Mouse (Mus musculus) hindbrain, embryonic 13.5 days (tissue): ENCODE measurements around the gene Lurap1. TPM values are rescaled to one million over a fixed set of nuclear protein-coding genes. Genes with fewer than 3 reads are reported as not detected.

ENCODE experiments used
- ATAC-seq: fragments of 200-750 bp; cut with Nextera tagmentation; 2 replicates; pipeline ENCODE4 v1.8.0; 2017; ENCODE audit warnings: moderate TSS enrichment; ENCODE audit not compliant: low FRiP score
- H3K27ac ChIP-seq: fragments of 300-500 bp; sonication (generic); 2 replicates; pipeline ENCODE4 v1.5.1; 2015; ENCODE audit warnings: inconsistent platforms, mild to moderate bottlenecking, moderate library complexity
- H3K27me3 ChIP-seq: fragments of 300-500 bp; sonication (generic); 2 replicates; pipeline ENCODE4 v1.6.1; 2015; ENCODE audit warnings: mild to moderate bottlenecking, inconsistent platforms
- H3K36me3 ChIP-seq: fragments of 300-500 bp; sonication (generic); 2 replicates; pipeline ENCODE4 v1.6.1; 2015; ENCODE audit warnings: mild to moderate bottlenecking, inconsistent platforms
- H3K4me1 ChIP-seq: fragments of 300-500 bp; sonication (generic); replicated peaks from 2 replicates; pipeline ENCODE4 v1.6.1; 2015; ENCODE audit warnings: inconsistent platforms
- H3K4me2 ChIP-seq: fragments of 300-500 bp; sonication (generic); 2 replicates; pipeline ENCODE4 v1.6.1; 2015; ENCODE audit warnings: inconsistent platforms, mild to moderate bottlenecking, moderate library complexity
- H3K4me3 ChIP-seq: fragments of 300-500 bp; sonication (generic); 2 replicates; pipeline ENCODE4 v1.5.1; 2015; ENCODE audit warnings: mild to moderate bottlenecking, inconsistent platforms
- H3K9ac ChIP-seq: fragments of 300-500 bp; sonication (generic); 2 replicates; pipeline ENCODE4 v1.6.1; 2015; ENCODE audit warnings: mild to moderate bottlenecking, inconsistent platforms
- H3K9me3 ChIP-seq: fragments of 300-500 bp; sonication (generic); 2 replicates; pipeline ENCODE4 v1.6.1; 2016; ENCODE audit warnings: inconsistent platforms
- WGBS: fragments of 180-500 bp; shearing (Covaris S2); methylation state at CpG from one replicate; pipeline ENCODE4 v1.1.7; 2015; 5-methylcytosine and 5-hydroxymethylcytosine counted together
- polyA plus RNA-seq: library from polyadenylated mRNA; unstranded; fragments of >200 nt; fragmentation: Nextera tagmentation; extraction: Ambion mirVana; gene quantifications from 2 replicates; pipeline ENCODE4 v1.2.1, GENCODE M21; 2015

Lurap1 gene
- polyA plus RNA-seq, 1 experiment from 2014 or later: 1.7 TPM

DNA sequence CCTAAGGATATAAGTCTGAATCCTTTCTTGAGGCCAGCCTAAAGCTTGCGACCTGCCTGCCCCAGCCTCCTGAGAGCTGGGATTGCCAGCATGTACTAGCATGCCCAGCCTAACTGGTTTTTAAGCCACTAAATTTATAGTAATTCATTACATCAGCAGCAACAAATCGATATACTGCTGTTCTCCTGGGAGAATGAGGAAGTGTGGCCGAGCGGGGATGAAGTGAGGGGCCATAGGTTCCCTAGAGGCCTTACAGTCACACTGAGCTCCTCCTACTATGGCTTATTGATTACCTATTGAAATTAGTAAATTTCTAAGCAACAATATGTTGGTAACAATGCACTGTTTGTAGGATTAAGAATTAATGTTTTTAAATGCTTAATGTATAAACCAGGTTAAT, 18.0 kb downstream of the Lurap1 start:
- no peak for ATAC-seq
- WGBS: 82% methylated on average over 4 of the region's 4 CpGs
- H3K36me3 ChIP-seq: no peaks in the 10 kb centered on the region
- H3K27ac ChIP-seq: no peak overlapping the region
- H3K4me2 ChIP-seq: no peak overlapping the region
- H3K4me1 ChIP-seq: no peaks in the 10 kb centered on the region
- no peak overlapping the region for H3K4me3 ChIP-seq
- no peaks in the 10 kb centered on the region for H3K27me3 ChIP-seq
- no peaks in the 10 kb centered on the region for H3K9me3 ChIP-seq
- H3K9ac ChIP-seq: 0 out of 2 replicates have a peak overlapping the region, but pooled peaks have one; percentile 31

DNA sequence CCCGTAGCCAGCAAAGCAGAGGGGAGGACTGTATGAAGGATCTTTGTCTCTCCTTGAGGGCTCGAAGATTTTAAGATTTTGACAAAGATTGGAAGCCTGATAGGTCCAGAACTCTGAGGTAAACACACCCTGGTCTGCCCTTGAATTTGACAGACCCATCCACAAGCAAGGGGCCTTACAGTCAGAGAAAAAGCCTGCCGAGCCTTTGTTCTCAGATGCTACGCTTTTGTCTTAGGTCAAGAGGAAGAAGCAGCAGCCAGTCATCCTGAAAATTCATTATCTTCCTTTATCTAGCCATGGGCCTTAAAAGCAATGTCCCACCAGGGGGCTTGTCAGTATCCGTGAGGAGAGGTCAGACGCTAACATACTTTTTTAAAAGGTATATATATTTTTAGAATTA, 23.2 kb downstream of the Lurap1 start:
- Histone ChIP-seq H3K9ac (peak overlapping the region; percentile 51), H3K27me3 (no peaks in the 10 kb centered on the region), H3K4me2 (no peak overlapping the region), H3K9me3 (no peaks in the 10 kb centered on the region), H3K4me1 (peaks cover 17% of the 10 kb centered on the region), H3K27ac (peak overlapping the region; percentile 35; the same call in 1 of the 2 replicates), H3K4me3 (no peak overlapping the region), H3K36me3 (no peaks in the 10 kb centered on the region)
- 56% methylated on average over 6 of the region's 6 CpGs for WGBS
- ATAC-seq: no peak

DNA sequence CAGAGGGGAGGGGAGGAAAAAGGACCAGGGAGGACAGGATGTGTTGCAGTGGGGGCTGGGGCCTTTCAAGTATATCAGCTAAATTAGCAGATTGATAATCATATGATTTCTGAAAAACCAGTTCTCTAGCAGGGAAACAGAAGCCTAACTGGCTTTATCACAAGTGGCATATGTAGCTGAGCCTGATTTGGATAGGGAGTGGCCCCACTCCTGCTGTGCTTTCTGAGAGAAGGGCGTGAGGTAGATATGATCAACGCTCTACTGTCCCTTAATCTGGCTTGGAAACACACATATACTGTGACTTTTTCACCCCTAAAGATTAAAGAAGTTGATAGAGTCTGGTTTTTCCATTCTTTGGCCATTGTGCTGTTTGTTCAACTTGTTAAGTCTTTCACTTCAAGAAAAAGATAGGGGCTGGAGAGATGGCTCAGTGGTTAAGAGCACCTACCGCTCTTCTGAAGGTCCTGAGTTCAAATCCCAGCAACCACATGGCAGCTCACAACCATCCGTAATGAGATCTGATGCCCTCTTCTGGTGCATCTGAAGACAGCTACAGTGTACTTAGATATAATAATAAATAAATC, 25.2 kb downstream of the Lurap1 start:
- H3K4me1 ChIP-seq: peaks cover 20% of the 10 kb centered on the region

DNA sequence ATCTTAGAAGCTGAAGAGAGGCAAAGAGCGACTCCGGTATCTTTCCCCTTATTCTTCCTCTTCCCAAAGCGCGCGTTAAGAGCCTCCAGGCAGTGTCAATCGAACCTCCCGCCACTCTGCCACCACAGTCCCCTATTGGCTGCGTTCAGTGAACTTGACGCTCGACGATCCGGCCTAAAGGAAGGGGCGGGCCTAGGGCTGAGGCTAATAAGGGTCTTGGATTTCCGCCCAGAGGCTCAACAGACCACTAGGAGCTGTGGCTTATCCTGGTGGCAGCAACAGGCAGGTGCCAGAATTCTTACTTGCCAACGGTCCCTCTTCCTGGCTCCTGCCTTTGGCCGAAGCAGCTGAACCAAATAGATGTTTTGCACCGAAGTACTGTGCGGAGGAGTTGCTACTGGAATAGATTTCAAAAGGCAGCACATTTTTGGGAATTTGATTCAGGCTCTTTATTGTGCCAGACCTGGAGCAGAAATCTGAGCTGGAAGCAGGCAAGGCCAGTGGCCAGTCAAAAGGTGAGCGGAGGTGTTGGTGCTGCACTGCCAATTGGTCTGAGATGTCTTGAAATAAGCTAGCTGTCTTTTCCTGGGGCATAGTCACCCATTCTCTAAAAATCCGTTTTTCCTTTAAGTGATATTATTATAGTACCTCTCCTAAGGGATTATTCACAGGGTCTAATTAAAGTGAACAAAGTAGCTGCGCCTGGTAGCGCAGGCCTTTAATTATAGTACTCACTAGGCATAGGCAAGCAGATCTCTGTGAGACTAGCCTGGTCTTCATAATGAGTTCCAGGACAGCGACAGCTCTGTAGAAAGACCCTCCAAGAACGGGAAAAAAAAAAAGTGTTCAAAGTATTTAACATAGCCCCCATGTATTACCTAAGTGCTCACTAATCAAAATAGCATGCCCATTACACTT, 27.3 kb downstream of the Lurap1 start, which contains the start of the genes Rad54l and Pomgnt1:
Gene Rad54l (minus strand): TSS at position 89 of the 918 bp plus-strand sequence.
Gene Pomgnt1 (plus strand): TSS at position 239 of the 918 bp plus-strand sequence.
- H3K4me2 ChIP-seq: peak within 1 kb of the TSS; percentile 70
- peak; percentile 98 for ATAC-seq
- no peaks in the 10 kb centered on the region for H3K36me3 ChIP-seq
- 7% methylated on average over 24 of the region's 24 CpGs for WGBS
- peak within 1 kb of the TSS; percentile 63 for H3K27ac ChIP-seq
- H3K9ac ChIP-seq: peak within 1 kb of the TSS; percentile 74
- no peaks in the 10 kb centered on the region for H3K9me3 ChIP-seq
- peak within 1 kb of the TSS; percentile 54 for H3K4me3 ChIP-seq
- H3K4me1 ChIP-seq: peaks cover 20% of the 10 kb centered on the region
- H3K27me3 ChIP-seq: no peaks in the 10 kb centered on the region

More for the DNA sequence above, 25.2 kb downstream of the Lurap1 start:
- Histone ChIP-seq H3K4me3 (no peak overlapping the region), H3K9ac (no peak overlapping the region), H3K27ac (no peak overlapping the region), H3K36me3 (no peaks in the 10 kb centered on the region), H3K27me3 (no peaks in the 10 kb centered on the region), H3K9me3 (no peaks in the 10 kb centered on the region), H3K4me2 (no peak overlapping the region)
- ATAC-seq: no peak
- 96% methylated on average over 4 of the region's 4 CpGs for WGBS

DNA sequence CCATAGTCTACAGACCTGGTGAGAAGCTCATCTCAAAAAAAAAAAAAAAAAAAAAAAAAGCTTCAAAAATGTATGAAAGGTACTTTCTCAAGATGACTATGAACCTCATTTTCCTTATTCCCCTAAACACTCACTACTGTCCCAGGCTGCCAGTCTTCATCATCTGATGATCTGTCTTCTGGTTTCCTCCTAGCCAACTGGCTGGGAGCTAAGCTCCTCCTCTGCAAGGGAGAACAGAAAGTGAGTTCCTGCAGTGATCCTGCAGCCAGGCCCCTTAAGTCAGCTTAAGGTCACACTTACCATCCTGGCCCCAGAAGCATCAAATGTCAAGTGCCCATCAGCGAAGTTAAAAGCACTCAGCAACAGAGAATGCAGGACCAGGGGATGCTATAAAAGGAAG, 28.4 kb downstream of the Lurap1 start:
- WGBS: 8% methylated on average over 1 of the region's 1 CpGs

DNA sequence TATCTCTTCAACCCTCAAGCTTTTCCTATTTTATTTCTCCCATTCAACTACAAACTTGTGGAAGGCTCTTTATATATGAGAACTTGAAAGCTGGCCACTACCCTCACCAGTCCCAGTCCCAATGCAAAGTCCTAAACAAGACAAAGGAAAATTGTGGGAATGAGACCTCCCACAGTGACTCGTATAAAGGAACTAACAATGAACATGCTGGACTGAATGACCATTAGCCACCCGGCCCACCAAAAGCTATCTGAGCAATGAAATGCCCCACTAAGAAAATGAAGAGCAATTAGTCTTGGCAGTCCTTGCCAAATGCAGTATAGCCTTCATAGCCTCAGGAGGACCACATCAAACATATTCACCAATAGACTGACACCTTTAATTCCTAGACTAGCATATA, 39.7 kb downstream of the Lurap1 start:
- no peak overlapping the region for H3K4me3 ChIP-seq
- H3K9ac ChIP-seq: no peak overlapping the region
- no peak for ATAC-seq
- peaks cover 8% of the 10 kb centered on the region; the same call in 1 of the 2 replicates for H3K36me3 ChIP-seq
- H3K9me3 ChIP-seq: no peaks in the 10 kb centered on the region
- WGBS: 60% methylated on average over 2 of the region's 2 CpGs
- H3K27me3 ChIP-seq: no peaks in the 10 kb centered on the region
- H3K4me1 ChIP-seq: no peaks in the 10 kb centered on the region
- no peak overlapping the region for H3K4me2 ChIP-seq
- H3K27ac ChIP-seq: no peak overlapping the region

More for the DNA sequence above, 28.4 kb downstream of the Lurap1 start:
- Histone ChIP-seq H3K36me3 (no peaks in the 10 kb centered on the region), H3K9me3 (no peaks in the 10 kb centered on the region), H3K4me1 (peaks cover 20% of the 10 kb centered on the region), H3K4me3 (peak overlapping the region; percentile 54), H3K4me2 (peak overlapping the region; percentile 70), H3K9ac (peak overlapping the region; percentile 74), H3K27ac (no peak overlapping the region), H3K27me3 (no peaks in the 10 kb centered on the region)
- ATAC-seq: no peak

DNA sequence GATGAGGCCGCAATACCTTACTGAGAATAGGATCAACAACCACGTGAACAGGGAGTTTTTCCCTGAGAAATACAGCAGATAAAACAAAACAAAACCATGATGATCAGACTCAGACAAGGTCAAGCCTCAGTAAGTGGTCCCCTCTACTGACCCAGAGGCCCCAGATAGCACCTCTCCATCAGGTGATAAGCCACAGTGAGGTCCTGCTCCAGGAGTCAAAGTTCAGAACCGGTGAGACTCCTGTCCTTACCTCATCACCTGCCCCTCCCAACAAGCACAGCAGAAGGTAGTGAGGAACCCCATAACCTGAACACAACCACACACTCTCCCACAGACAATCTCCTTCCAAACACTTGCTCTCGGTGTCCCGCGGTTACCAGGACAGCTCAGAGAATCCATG, 40.4 kb downstream of the Lurap1 start:
- H3K36me3 ChIP-seq: peaks cover 8% of the 10 kb centered on the region; the same call in 1 of the 2 replicates
- WGBS: 94% methylated on average over 6 of the region's 6 CpGs
- no peak overlapping the region for H3K27ac ChIP-seq
- no peak overlapping the region for H3K9ac ChIP-seq
- H3K4me2 ChIP-seq: no peak overlapping the region
- no peaks in the 10 kb centered on the region for H3K27me3 ChIP-seq
- H3K4me1 ChIP-seq: no peaks in the 10 kb centered on the region
- no peak for ATAC-seq
- no peaks in the 10 kb centered on the region for H3K9me3 ChIP-seq
- H3K4me3 ChIP-seq: no peak overlapping the region

DNA sequence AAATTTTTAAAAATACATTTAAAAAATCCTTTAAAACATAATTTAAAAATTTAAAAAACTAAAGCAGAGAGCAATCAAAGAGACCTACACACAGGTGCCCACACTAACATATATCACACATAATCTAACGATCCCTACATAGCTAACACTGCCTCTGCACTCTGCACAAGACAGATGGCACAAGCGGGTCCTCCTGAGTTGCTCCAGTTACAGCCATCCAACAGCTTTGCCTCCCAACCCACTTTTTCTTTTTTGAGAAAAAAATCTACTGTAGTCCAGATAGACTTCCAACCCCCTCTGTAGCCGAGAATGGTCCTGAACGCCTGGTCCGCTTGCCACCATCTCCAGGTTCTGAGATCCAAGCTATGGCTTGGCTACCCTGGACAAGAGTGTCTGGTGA, 45.9 kb downstream of the Lurap1 start:
- whole genome bisulfite sequencing: 94% methylated on average over 5 of the region's 5 CpGs
- Histone ChIP-seq H3K27me3 (no peaks in the 10 kb centered on the region), H3K27ac (no peak overlapping the region), H3K4me1 (no peaks in the 10 kb centered on the region), H3K4me3 (no peak overlapping the region), H3K4me2 (no peak overlapping the region), H3K9me3 (no peaks in the 10 kb centered on the region), H3K36me3 (peaks cover 14% of the 10 kb centered on the region), H3K9ac (no peak overlapping the region)
- no peak for ATAC-seq

DNA sequence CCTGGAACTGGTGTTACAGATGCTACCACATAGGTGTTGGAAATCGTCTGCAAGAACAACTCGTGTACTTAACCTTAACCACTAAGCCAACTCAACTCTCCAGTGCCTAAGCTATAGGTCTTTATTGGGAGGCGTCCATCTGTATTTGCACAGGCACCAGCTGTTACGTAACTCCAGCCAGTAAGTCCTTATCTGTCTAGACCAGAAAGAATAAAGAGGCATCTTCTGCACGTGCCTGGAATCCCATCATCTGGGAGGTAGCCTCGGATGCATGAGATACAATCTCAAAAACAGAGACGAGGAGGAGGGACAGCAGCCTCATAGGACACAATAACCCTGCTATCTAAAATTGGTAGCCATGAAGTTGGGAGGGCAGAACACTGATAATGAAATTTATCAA, 50.2 kb downstream of the Lurap1 start:
- Histone ChIP-seq H3K27me3 (no peaks in the 10 kb centered on the region), H3K4me3 (no peak overlapping the region), H3K4me1 (no peaks in the 10 kb centered on the region), H3K36me3 (peaks cover 54% of the 10 kb centered on the region), H3K9me3 (no peaks in the 10 kb centered on the region), H3K27ac (no peak overlapping the region), H3K4me2 (no peak overlapping the region), H3K9ac (no peak overlapping the region)
- WGBS: 86% methylated on average over 7 of the region's 7 CpGs
- ATAC-seq: no peak

DNA sequence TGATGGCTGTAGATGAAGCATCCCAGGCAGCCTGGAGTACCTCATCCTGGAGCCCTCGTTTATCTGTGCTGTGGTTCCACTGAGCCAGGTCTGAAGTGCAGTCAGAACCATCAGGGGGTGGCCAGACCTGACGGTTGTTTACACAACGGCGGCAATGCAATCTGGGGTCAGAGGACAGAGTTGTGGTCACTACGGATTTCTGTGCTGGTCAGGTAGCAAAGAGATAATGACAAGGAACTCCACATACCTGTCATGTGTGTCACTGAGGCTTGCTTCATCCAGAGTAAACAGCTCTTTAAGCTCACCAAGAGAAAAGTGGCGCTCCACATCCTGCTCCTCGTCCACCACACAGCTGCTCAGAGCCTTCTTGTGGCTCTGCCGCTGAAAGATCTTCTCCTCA, 53.9 kb downstream of the Lurap1 start:
- peaks cover 85% of the 10 kb centered on the region for H3K36me3 ChIP-seq
- no peak overlapping the region for H3K4me3 ChIP-seq
- ATAC-seq: no peak
- H3K27me3 ChIP-seq: no peaks in the 10 kb centered on the region
- H3K4me1 ChIP-seq: no peaks in the 10 kb centered on the region
- WGBS: 92% methylated on average over 8 of the region's 8 CpGs
- H3K27ac ChIP-seq: no peak overlapping the region
- H3K4me2 ChIP-seq: no peak overlapping the region
- no peak overlapping the region for H3K9ac ChIP-seq
- H3K9me3 ChIP-seq: no peaks in the 10 kb centered on the region

DNA sequence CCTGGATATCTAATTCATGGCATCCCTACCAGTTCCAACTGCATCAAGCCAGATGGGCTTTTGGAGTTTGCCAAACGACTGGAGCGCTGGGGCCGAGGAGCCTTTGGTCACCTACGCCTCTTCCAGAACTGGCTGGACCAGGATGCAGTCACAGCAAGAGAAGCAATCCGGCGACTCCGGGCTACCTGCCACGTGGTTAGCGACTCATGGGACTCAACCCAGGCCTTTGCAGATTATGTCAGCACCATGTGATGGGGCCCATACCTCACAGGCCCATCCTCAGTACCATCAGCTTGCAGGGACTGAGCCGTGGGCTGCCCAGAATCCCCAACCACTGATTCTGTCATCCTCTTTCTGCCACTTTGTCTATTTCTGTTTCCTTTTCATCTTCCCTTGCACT, 54.8 kb downstream of the Lurap1 start:
- Histone ChIP-seq H3K36me3 (peaks cover 94% of the 10 kb centered on the region), H3K27ac (no peak overlapping the region), H3K4me1 (no peaks in the 10 kb centered on the region), H3K9ac (no peak overlapping the region), H3K4me2 (no peak overlapping the region), H3K4me3 (no peak overlapping the region), H3K27me3 (no peaks in the 10 kb centered on the region), H3K9me3 (no peaks in the 10 kb centered on the region)
- WGBS: 89% methylated on average over 10 of the region's 10 CpGs
- ATAC-seq: no peak

DNA sequence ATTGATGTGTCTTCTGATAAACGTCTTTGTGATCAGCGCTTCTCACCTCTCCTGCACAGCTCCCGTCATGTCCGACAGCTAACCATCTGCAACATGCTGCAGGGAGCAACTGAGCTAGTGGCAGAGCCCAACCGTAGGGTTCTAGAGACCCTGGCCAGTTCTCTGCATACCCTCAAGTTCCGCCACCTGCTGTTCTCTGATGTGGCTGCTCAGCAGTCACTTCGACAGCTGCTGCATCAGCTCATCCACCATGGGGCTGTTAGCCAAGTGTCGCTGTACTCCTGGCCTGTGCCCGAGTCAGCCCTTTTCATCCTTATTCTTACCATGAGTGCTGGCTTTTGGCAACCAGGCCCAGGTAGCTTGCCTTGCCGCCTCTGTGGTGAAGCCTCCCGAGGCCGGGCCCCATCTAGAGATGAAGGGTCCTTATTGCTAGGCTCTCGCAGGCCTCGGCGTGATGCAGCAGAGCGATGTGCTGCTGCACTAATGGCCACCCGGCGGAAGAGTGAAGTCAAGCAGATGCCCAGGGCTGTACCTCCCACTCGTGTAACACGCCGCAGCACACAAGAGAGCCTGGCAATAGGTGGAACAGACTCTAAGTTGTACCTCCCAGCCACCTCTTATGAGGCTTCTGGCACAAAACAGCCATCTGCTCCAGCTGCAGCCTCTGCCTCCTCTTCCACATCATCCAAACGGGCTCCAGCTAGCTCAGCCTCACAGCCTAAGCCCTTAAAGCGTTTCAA, 62.5 kb downstream of the Lurap1 start:
- H3K9me3 ChIP-seq: no peaks in the 10 kb centered on the region
- H3K9ac ChIP-seq: no peak overlapping the region
- peaks cover 87% of the 10 kb centered on the region for H3K36me3 ChIP-seq
- no peak for ATAC-seq
- no peak overlapping the region for H3K27ac ChIP-seq
- 90% methylated on average over 23 of the region's 23 CpGs for WGBS
- H3K4me3 ChIP-seq: no peak overlapping the region
- H3K4me1 ChIP-seq: no peaks in the 10 kb centered on the region
- no peaks in the 10 kb centered on the region for H3K27me3 ChIP-seq
- H3K4me2 ChIP-seq: no peak overlapping the region
